Mouse (Mus musculus) hindbrain, embryonic 16.5 days (tissue): ENCODE results near the gene Med9. TPM values are rescaled to one million over a fixed set of nuclear protein-coding genes. Genes with fewer than 3 reads are reported as not detected.
A peak's percentile ranks its signal among the peaks of the same experiment; 100 is the strongest.

ENCODE experiments used
- ATAC-seq: fragments of 200-750 bp; cut with Nextera tagmentation; 2 replicates; pipeline ENCODE4 v1.8.0; 2017; ENCODE audit warnings: moderate TSS enrichment, moderate library complexity
- H3K27ac ChIP-seq: fragments of 300-500 bp; sonication (generic); 2 replicates; pipeline ENCODE4 v1.5.1; 2014; ENCODE audit warnings: low read depth, mild to moderate bottlenecking, control low read depth, low read length, moderate library complexity
- H3K27me3 ChIP-seq: fragments of 300-500 bp; sonication (generic); replicated peaks from 2 replicates; pipeline ENCODE4 v1.6.1; 2014; ENCODE audit warnings: low read length; ENCODE audit not compliant: control insufficient read depth, insufficient read depth
- H3K36me3 ChIP-seq: fragments of 300-500 bp; sonication (generic); 2 replicates; pipeline ENCODE4 v1.6.1; 2014; ENCODE audit warnings: mild to moderate bottlenecking, low read length, moderate library complexity, mixed read lengths; ENCODE audit not compliant: control insufficient read depth, insufficient read depth
- H3K4me1 ChIP-seq: fragments of 300-500 bp; sonication (generic); 2 replicates; pipeline ENCODE4 v1.6.1; 2014; ENCODE audit warnings: low read depth, low read length; ENCODE audit not compliant: control insufficient read depth, insufficient read depth
- H3K4me2 ChIP-seq: fragments of 300-500 bp; sonication (generic); 2 replicates; pipeline ENCODE4 v1.6.1; 2014; ENCODE audit warnings: mild to moderate bottlenecking, low read length, control low read depth, moderate library complexity
- H3K4me3 ChIP-seq: fragments of 300-500 bp; sonication (generic); 2 replicates; pipeline ENCODE4 v1.5.1; 2014; ENCODE audit warnings: mild to moderate bottlenecking, low read length, control low read depth, moderate library complexity
- H3K9ac ChIP-seq: fragments of 300-500 bp; sonication (generic); 2 replicates; pipeline ENCODE4 v1.6.1; 2014; ENCODE audit warnings: low read depth, mild to moderate bottlenecking, control low read depth, low read length, moderate library complexity
- H3K9me3 ChIP-seq: fragments of 300-500 bp; sonication (generic); 2 replicates; pipeline ENCODE4 v1.6.1; 2014; ENCODE audit warnings: mild to moderate bottlenecking, low read length, moderate library complexity; ENCODE audit not compliant: control insufficient read depth
- WGBS: fragments of 180-500 bp; shearing (Covaris S2); extraction: QIAGEN DNeasy Blood & Tissue Kit; methylation state at CpG from one replicate; pipeline ENCODE4 v1.1.7; 2014; 5-methylcytosine and 5-hydroxymethylcytosine counted together
- polyA plus RNA-seq: library from polyadenylated mRNA; unstranded; fragments of >200 nt; fragmentation: Nextera tagmentation; extraction: Ambion mirVana; gene quantifications from 2 replicates; pipeline ENCODE4 v1.2.1, GENCODE M21; 2015

Med9 gene
- polyA plus RNA-seq, 1 experiment from 2014 or later = 40.4 TPM

GRCm38 (mm10) chr11:59961338-59961875 lies 13.4 kb downstream of the Med9 start:
- Histone ChIP-seq H3K4me1 (peaks cover 22% of the 10 kb centered on the region), H3K9me3 (no peaks in the 10 kb centered on the region), H3K9ac (no peak overlapping the region), H3K36me3 (peaks cover 7% of the 10 kb centered on the region; the same call in 1 of the 2 replicates), H3K27me3 (peaks cover 7% of the 10 kb centered on the region), H3K27ac (no peak overlapping the region), H3K4me3 (no peak overlapping the region), H3K4me2 (no peak overlapping the region)
- WGBS = 83% methylated on average over 9 of the region's 9 CpGs
- no peak for ATAC-seq

DNA sequence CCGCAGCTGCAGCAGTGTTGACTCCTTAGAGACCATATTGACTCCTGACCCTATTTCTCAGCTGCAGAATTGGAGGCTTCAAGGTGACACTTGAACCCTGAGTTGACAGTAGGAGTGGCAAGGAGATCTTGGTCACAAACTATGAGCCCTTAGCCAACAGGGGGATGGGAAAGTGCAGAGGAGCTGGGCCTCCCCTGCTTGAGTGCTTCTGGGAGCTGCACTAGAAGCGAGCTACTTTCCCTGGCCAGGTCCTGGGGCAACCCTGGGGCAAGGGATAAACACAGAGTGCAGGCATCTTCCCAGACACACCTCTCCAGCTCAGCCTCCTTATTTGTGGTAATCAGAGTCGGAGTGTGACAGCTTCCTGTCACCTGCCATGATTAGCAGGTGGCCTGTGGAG lies 14.6 kb downstream of the Med9 start:
- WGBS = 79% methylated on average over 3 of the region's 3 CpGs

DNA sequence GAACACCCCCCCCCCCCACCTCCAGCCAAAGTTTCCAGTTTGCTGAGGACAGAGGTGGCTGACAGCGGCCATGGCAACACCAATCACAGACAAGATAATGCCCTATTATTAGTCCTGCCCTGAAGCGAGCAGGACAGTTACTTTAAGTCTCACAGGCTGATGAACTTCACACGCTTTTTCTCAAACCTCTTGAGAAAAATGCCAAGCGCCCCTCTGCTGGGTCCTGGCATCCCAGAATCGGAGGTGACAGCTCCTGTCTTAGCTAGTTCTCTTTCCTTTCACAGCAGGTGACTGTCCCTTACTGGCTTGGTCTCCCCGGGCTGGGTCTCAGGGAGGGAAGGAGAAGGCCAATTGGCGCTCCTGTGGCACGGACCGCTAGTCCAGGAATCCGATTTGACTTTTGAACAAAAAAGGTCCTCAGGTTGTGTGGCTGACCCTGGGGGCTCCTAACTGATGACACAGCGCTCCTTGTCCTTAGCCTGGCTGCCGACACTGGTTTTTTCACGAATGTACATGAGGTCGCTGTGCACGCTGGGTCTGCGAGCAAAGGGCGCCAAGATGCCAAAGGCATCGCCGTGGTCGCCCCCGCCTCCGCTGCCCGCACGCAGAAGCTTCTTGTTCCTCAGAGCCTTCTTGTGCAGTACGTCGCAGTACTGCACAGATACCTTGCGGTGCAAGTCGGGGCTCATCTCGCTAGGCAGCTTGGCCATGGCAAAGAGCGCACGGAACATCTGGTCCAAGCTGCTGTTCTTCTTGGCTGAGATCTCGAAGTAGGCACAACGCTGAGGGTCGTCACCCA lies 15.6 kb downstream of the Med9 start:
- peak overlapping the region; percentile 83 for H3K4me2 ChIP-seq
- no peaks in the 10 kb centered on the region for H3K9me3 ChIP-seq
- ATAC-seq = 0 out of 2 replicates have a peak, but pooled peaks have one; percentile 17
- no peak overlapping the region for H3K27ac ChIP-seq
- peaks cover 7% of the 10 kb centered on the region for H3K27me3 ChIP-seq
- H3K4me1 ChIP-seq = peaks cover 22% of the 10 kb centered on the region
- 6% methylated on average over 33 of the region's 34 CpGs for WGBS
- peak overlapping the region; percentile 41 for H3K4me3 ChIP-seq
- H3K36me3 ChIP-seq = peaks cover 7% of the 10 kb centered on the region; the same call in 1 of the 2 replicates
- H3K9ac ChIP-seq = peak overlapping the region; percentile 50

More for the DNA sequence above, 14.6 kb downstream of the Med9 start:
- peaks cover 7% of the 10 kb centered on the region for H3K27me3 ChIP-seq
- no peak for ATAC-seq
- H3K9me3 ChIP-seq = no peaks in the 10 kb centered on the region
- peaks cover 22% of the 10 kb centered on the region for H3K4me1 ChIP-seq
- no peak overlapping the region for H3K27ac ChIP-seq
- H3K36me3 ChIP-seq = peaks cover 7% of the 10 kb centered on the region; the same call in 1 of the 2 replicates
- H3K4me3 ChIP-seq = no peak overlapping the region
- no peak overlapping the region for H3K4me2 ChIP-seq
- H3K9ac ChIP-seq = no peak overlapping the region

- peak overlapping the region; percentile 55 for H3K9ac ChIP-seq
- H3K4me1 ChIP-seq = peaks cover 22% of the 10 kb centered on the region
- peaks cover 7% of the 10 kb centered on the region for H3K27me3 ChIP-seq
- no peak overlapping the region for H3K27ac ChIP-seq
- 3% methylated on average over 33 of the region's 33 CpGs for WGBS
- H3K36me3 ChIP-seq = peaks cover 7% of the 10 kb centered on the region; the same call in 1 of the 2 replicates
- H3K9me3 ChIP-seq = no peaks in the 10 kb centered on the region
- peak overlapping the region; percentile 41 for H3K4me3 ChIP-seq
- ATAC-seq = 0 out of 2 replicates have a peak, but pooled peaks have one; percentile 21
- peak overlapping the region; percentile 83 for H3K4me2 ChIP-seq
Measured at GRCm38 (mm10) chr11:59964163-59964758, 16.3 kb downstream of the Med9 start.

GRCm38 (mm10) chr11:59964818-59965217 lies 16.8 kb downstream of the Med9 start, which contains the start of gene Rasd1:
TSS of gene Rasd1 (minus strand) at chr11:59964944.
- H3K4me3 ChIP-seq = peak within 1 kb of the TSS; percentile 41
- peaks cover 7% of the 10 kb centered on the region; the same call in 1 of the 2 replicates for H3K36me3 ChIP-seq
- peaks cover 22% of the 10 kb centered on the region for H3K4me1 ChIP-seq
- H3K9ac ChIP-seq = peak within 1 kb of the TSS; percentile 55
- H3K4me2 ChIP-seq = peak within 1 kb of the TSS; percentile 83
- no peaks in the 10 kb centered on the region for H3K9me3 ChIP-seq
- peaks cover 7% of the 10 kb centered on the region for H3K27me3 ChIP-seq
- under 1% methylated on average over 26 of the region's 28 CpGs for WGBS
- H3K27ac ChIP-seq = 0 out of 2 replicates have a peak within 1 kb of the TSS, but pooled peaks have one; percentile 34
- peak; percentile 51 for ATAC-seq

DNA sequence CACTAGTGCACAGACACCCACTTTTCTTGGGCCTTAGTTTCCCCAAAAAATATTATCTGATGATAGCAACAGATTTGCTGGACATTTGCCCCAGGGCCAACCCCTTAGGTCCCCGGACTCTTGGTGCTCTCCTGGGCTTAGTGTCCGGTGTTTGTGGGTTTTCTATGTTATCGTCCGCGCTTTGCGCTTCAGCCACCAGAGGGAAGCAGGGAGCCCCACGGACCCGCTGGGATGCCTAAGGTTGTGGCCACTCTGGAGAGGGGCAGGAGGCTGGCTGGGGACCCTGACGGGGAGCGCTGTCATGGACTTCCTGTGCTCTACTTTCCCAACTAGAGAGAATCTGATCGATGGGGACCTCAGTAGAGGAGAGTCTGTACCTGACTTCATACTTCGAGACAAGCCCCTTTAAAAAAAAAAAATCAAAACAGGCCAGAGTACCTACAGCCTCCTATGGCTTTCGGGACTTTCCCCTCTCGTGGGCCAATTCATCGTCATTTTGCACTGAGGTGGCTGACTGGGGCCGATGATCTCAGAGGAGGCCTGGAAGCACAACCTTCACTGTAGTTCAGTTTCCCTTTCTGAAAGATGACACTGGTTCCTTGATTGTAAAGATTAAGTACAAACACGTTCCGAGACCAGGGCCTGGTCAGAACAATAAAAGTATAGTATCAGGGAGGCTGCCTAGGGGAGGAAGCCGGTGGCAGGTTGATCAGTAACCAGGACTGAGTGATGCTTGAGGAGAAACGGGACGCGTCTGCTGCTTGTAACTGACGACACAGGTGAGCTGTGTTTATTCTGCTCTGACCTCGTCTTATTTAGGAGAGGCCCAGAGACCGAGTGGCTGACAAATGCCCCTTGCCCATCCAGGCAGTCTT lies 17.5 kb downstream of the Med9 start:
- peak overlapping the region; percentile 41 for H3K4me3 ChIP-seq
- ATAC-seq = peak; percentile 65; the same call in 1 of the 2 replicates
- H3K27ac ChIP-seq = 0 out of 2 replicates have a peak overlapping the region, but pooled peaks have one; percentile 34
- H3K27me3 ChIP-seq = peaks cover 7% of the 10 kb centered on the region
- peaks cover 7% of the 10 kb centered on the region; the same call in 1 of the 2 replicates for H3K36me3 ChIP-seq
- WGBS = 26% methylated on average over 25 of the region's 25 CpGs
- no peaks in the 10 kb centered on the region for H3K9me3 ChIP-seq
- H3K4me2 ChIP-seq = peak overlapping the region; percentile 83
- H3K9ac ChIP-seq = peak overlapping the region; percentile 55
- H3K4me1 ChIP-seq = peaks cover 22% of the 10 kb centered on the region

DNA sequence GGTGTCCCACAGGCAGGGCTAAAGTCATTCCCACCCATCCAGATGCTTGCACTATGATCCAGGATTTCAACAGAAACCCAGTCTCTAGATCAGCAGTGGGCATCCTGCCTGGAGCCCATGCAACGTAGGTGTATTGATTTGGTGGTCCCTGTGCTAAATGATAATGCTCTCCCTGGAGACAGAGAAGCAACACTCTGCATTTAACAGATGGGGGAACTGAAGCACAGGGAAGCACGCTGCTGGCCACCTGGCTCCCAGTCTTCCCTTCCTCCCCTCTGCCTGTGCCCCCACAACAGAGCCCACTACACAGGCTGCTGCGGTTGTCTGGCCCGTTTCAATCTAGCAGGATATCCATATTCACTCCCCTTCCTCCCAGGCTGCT lies 18.1 kb downstream of the Med9 start:
- 51% methylated on average over 4 of the region's 4 CpGs for WGBS
- H3K27me3 ChIP-seq = peaks cover 7% of the 10 kb centered on the region
- no peak overlapping the region for H3K9ac ChIP-seq

DNA sequence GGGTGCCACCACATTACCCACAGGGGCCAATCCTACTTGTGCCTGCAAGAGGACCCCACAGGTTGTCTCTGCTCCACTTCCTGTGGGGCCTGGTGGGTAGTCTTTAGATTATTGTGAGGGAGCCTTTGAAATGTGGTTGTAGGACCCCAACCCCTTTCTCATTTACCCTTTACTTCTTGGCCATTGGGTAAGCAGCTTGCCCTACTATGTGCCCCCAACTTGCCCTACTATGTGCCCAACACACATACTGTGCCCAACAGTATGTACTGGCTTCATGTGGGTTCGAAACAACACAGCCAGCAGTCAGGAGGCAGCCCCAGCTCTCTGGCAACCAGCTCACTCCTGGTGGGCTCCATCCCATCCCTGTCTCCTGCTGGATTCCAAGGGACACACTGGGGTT lies 19.8 kb downstream of the Med9 start:
- H3K27me3 ChIP-seq = peaks cover 4% of the 10 kb centered on the region
- peaks cover 22% of the 10 kb centered on the region for H3K4me1 ChIP-seq
- ATAC-seq = no peak
- 90% methylated on average over 1 of the region's 1 CpGs for WGBS
- no peak overlapping the region for H3K4me3 ChIP-seq
- H3K36me3 ChIP-seq = no peaks in the 10 kb centered on the region
- H3K9ac ChIP-seq = no peak overlapping the region
- H3K4me2 ChIP-seq = no peak overlapping the region
- no peaks in the 10 kb centered on the region for H3K9me3 ChIP-seq
- no peak overlapping the region for H3K27ac ChIP-seq

More for the DNA sequence above, 18.1 kb downstream of the Med9 start:
- H3K27ac ChIP-seq = no peak overlapping the region
- no peak overlapping the region for H3K4me3 ChIP-seq
- H3K4me2 ChIP-seq = no peak overlapping the region
- ATAC-seq = no peak
- H3K36me3 ChIP-seq = peaks cover 5% of the 10 kb centered on the region; the same call in 1 of the 2 replicates
- H3K4me1 ChIP-seq = peaks cover 22% of the 10 kb centered on the region
- no peaks in the 10 kb centered on the region for H3K9me3 ChIP-seq
